Mouse (Mus musculus) kidney, postnatal 14 days (tissue): ENCODE results near the gene Lrrc46.

Source experiments
- DNase-seq: peaks from one replicate; pipeline ENCODE4 v3.0.0; 2022; ENCODE audit warnings: mixed read lengths

Lrrc46 gene

GRCm38 (mm10) chr11:97049492-97050085 is 8.4 kb upstream of the Lrrc46 start:
- no peak for DNase-seq

- DNase-seq = no peak
Observed at GRCm38 (mm10) chr11:97048090-97048650, 7.0 kb upstream of the Lrrc46 start.

GRCm38 (mm10) chr11:97045861-97046260 is 4.7 kb upstream of the Lrrc46 start:
- no peak for DNase-seq

- DNase-seq = no peak
Observed at GRCm38 (mm10) chr11:97044902-97045301, 3.7 kb upstream of the Lrrc46 start.

GRCm38 (mm10) chr11:97040301-97041021 is 746 bp downstream of the Lrrc46 start:
- no peak for DNase-seq

GRCm38 (mm10) chr11:97038881-97039280 is 2.3 kb downstream of the Lrrc46 start:
- DNase-seq = no peak

GRCm38 (mm10) chr11:97036141-97036540 is 5.1 kb downstream of the Lrrc46 start:
- peak; percentile 67 for DNase-seq

GRCm38 (mm10) chr11:97033781-97034180 is 7.4 kb downstream of the Lrrc46 start:
- no peak for DNase-seq

GRCm38 (mm10) chr11:97032499-97032898 is 8.7 kb downstream of the Lrrc46 start:
- DNase-seq = no peak

- no peak for DNase-seq
Observed at GRCm38 (mm10) chr11:97031977-97032376, 9.2 kb downstream of the Lrrc46 start.

GRCm38 (mm10) chr11:97030426-97030825 is 10.8 kb downstream of the Lrrc46 start:
- DNase-seq = peak; percentile 32

- DNase-seq = peak; percentile 91
Observed at GRCm38 (mm10) chr11:97029686-97030417, 11.4 kb downstream of the Lrrc46 start, which contains the start of gene Scrn2. Scrn2 (plus strand) TSS chr11:97029938.

GRCm38 (mm10) chr11:97025721-97026344 is 15.4 kb downstream of the Lrrc46 start:
- peak; percentile 90 for DNase-seq

GRCm38 (mm10) chr11:97024977-97025376 is 16.2 kb downstream of the Lrrc46 start:
- no peak for DNase-seq

- DNase-seq = peak; percentile 82
Observed at GRCm38 (mm10) chr11:97021873-97022484, 19.2 kb downstream of the Lrrc46 start.

GRCm38 (mm10) chr11:97021121-97021765 is 20.0 kb downstream of the Lrrc46 start:
- DNase-seq = no peak

- no peak for DNase-seq
Observed at GRCm38 (mm10) chr11:97019345-97019708, 21.9 kb downstream of the Lrrc46 start.

- DNase-seq = peak; percentile 34
Observed at GRCm38 (mm10) chr11:97018583-97019344, 22.4 kb downstream of the Lrrc46 start.

- no peak for DNase-seq
Observed at GRCm38 (mm10) chr11:97017696-97018582, 23.3 kb downstream of the Lrrc46 start.

- DNase-seq = no peak
Observed at GRCm38 (mm10) chr11:97013121-97013670, 28.0 kb downstream of the Lrrc46 start, which contains the start of gene Sp6. Sp6 (plus strand) TSS chr11:97013394.
